Mouse (Mus musculus) CH12.LX (cell line): ENCODE measurements at regions not wholly inside any gene's neighbourhood (a gene's known extent, or its start where the extent isn't known, plus 50 kb on each side); places are given as distances from the start of the nearest gene placed in this dataset.

Source experiments
- DNase-seq: peaks from one replicate; pipeline ENCODE4 v3.0.0-alpha.2; 2013; ENCODE audit errors: extremely low read depth
- H3K27ac ChIP-seq: 2 replicates; pipeline ENCODE4 v1.5.1; 2012; ENCODE audit warnings: low read depth, mild to moderate bottlenecking, control low read depth, moderate library complexity; ENCODE audit not compliant: insufficient read depth
- H3K27me3 ChIP-seq: replicated peaks from 2 replicates; pipeline ENCODE3; 2012; ENCODE audit warnings: inconsistent platforms
- H3K36me3 ChIP-seq, 2 experiments: replicated peaks in 1 of 2; 2 replicates each; pipeline versions ENCODE3 to v1.6.1; 2012; ENCODE audit warnings: inconsistent platforms in 1 of 2, low read length in 1 of 2, mild to moderate bottlenecking in 1 of 2, mixed read lengths in 1 of 2, moderate library complexity in 1 of 2; ENCODE audit not compliant: control insufficient read depth in 1 of 2, insufficient read depth in 1 of 2
- H3K4me1 ChIP-seq, 2 experiments: 2 replicates each; pipeline ENCODE4 v1.6.1; 2012; ENCODE audit warnings: inconsistent platforms in 1 of 2, moderate library complexity in 1 of 2; ENCODE audit not compliant: insufficient read depth in 2 of 2, control insufficient read depth in 1 of 2
- H3K4me2 ChIP-seq: 2 replicates; pipeline ENCODE4 v1.6.1; 2012; ENCODE audit warnings: low read depth, mild to moderate bottlenecking, control low read depth; ENCODE audit not compliant: poor library complexity, insufficient read depth, severe bottlenecking
- H3K4me3 ChIP-seq, 3 experiments: fragments of 150-350 bp in 1 of 3; sonication (generic) in 1 of 3; replicated peaks in 1 of 3; 2 replicates each; pipeline versions ENCODE3 to v1.5.1; 2011 to 2012; ENCODE audit warnings: low read depth in 2 of 3, low read length in 2 of 3, mild to moderate bottlenecking in 2 of 3, moderate library complexity in 2 of 3, control low read depth in 1 of 3, improper control_type of control experiment in 1 of 3, inconsistent platforms in 1 of 3, mixed read lengths in 1 of 3; ENCODE audit not compliant: poor library complexity in 1 of 3
- H3K79me2 ChIP-seq: replicated peaks from 2 replicates; pipeline ENCODE4 v1.6.1; 2012; ENCODE audit warnings: mild to moderate bottlenecking, moderate library complexity; ENCODE audit not compliant: control insufficient read depth, poor library complexity, insufficient read depth, severe bottlenecking; ENCODE audit errors: extremely low read depth
- H3K9ac ChIP-seq: 2 replicates; pipeline ENCODE4 v1.6.1; 2012; ENCODE audit warnings: low read depth, mild to moderate bottlenecking, control low read depth, moderate library complexity; ENCODE audit not compliant: insufficient read depth
- H3K9me3 ChIP-seq: replicated peaks from 2 replicates; pipeline ENCODE3; 2012; ENCODE audit warnings: low read length, inconsistent platforms, mixed read lengths
- CTCF ChIP-seq, 2 experiments: IDR thresholded peaks in 1 of 2; conservative IDR thresholded peaks in 1 of 2; 2 replicates each; pipeline ENCODE4 v1.5.1; 2011 to 2012; ENCODE audit warnings: low read depth in 2 of 2, low read length in 2 of 2, improper control_type of control experiment in 1 of 2, inconsistent platforms in 1 of 2, mild to moderate bottlenecking in 1 of 2, moderate library complexity in 1 of 2
- E2F4 ChIP-seq: IDR thresholded peaks from 2 replicates; pipeline ENCODE4 v1.6.1; 2011; ENCODE audit warnings: low read depth, low read length, improper control_type of control experiment; ENCODE audit not compliant: insufficient replicate concordance
- ETS1 ChIP-seq: conservative IDR thresholded peaks from 2 replicates; pipeline ENCODE4 v1.6.1; 2012; ENCODE audit warnings: low read depth, mild to moderate bottlenecking, inconsistent platforms, low read length, improper control_type of control experiment, moderate library complexity
- GABPA ChIP-seq: IDR thresholded peaks from 2 replicates; pipeline ENCODE4 v1.6.1; 2012; ENCODE audit warnings: low read depth, low read length, improper control_type of control experiment, inconsistent platforms; ENCODE audit not compliant: insufficient replicate concordance
- IRF4 ChIP-seq: IDR thresholded peaks from 2 replicates; pipeline ENCODE4 v1.6.1; 2014; ENCODE audit warnings: low read depth, mild to moderate bottlenecking, inconsistent platforms, low read length, improper control_type of control experiment
- JUN ChIP-seq: IDR thresholded peaks from 2 replicates; pipeline ENCODE4 v1.6.1; 2011; ENCODE audit warnings: low read depth, mild to moderate bottlenecking, low read length, improper control_type of control experiment, moderate library complexity; ENCODE audit not compliant: insufficient read depth
- JUND ChIP-seq: conservative IDR thresholded peaks from 2 replicates; pipeline ENCODE4 v1.6.1; 2011; ENCODE audit warnings: low read depth, low read length, improper control_type of control experiment
- MAFK ChIP-seq: IDR thresholded peaks from 2 replicates; pipeline ENCODE4 v1.6.1; 2011; ENCODE audit warnings: low read length, improper control_type of control experiment; ENCODE audit not compliant: insufficient replicate concordance
- MAZ ChIP-seq: IDR thresholded peaks from 2 replicates; pipeline ENCODE4 v1.6.1; 2012; ENCODE audit warnings: low read depth, mild to moderate bottlenecking, inconsistent platforms, low read length, improper control_type of control experiment, moderate library complexity
- MXI1 ChIP-seq: IDR thresholded peaks from 2 replicates; pipeline ENCODE4 v1.6.1; 2011; ENCODE audit warnings: mild to moderate bottlenecking, low read depth, low read length, improper control_type of control experiment
- NELFE ChIP-seq: IDR thresholded peaks from 2 replicates; pipeline ENCODE4 v1.6.1; 2011; ENCODE audit warnings: low read depth, low read length, improper control_type of control experiment
- NRF1 ChIP-seq: IDR thresholded peaks from 2 replicates; pipeline ENCODE4 v1.6.1; 2014; ENCODE audit warnings: low read depth, mild to moderate bottlenecking, inconsistent platforms, low read length, improper control_type of control experiment, moderate library complexity
- PAX5 ChIP-seq: IDR thresholded peaks from 2 replicates; pipeline ENCODE4 v1.6.1; 2012; ENCODE audit warnings: low read length, inconsistent platforms, mixed read lengths
- POLR2A ChIP-seq: IDR thresholded peaks from 2 replicates; pipeline ENCODE4 v1.6.1; 2011; ENCODE audit warnings: low read depth, mild to moderate bottlenecking, improper control_type of control experiment, low read length
- RAD21 ChIP-seq: IDR thresholded peaks from 2 replicates; pipeline ENCODE4 v1.6.1; 2011; ENCODE audit warnings: low read depth, mild to moderate bottlenecking, low read length, improper control_type of control experiment, moderate library complexity
- SMC3 ChIP-seq: IDR thresholded peaks from 2 replicates; pipeline ENCODE4 v1.6.1; 2011; ENCODE audit warnings: low read depth, low read length, improper control_type of control experiment
- TBP ChIP-seq: conservative IDR thresholded peaks from 2 replicates; pipeline ENCODE4 v1.6.1; 2011; ENCODE audit warnings: low read depth, low read length, improper control_type of control experiment
- USF1 ChIP-seq: IDR thresholded peaks from 2 replicates; pipeline ENCODE4 v1.6.1; 2014; ENCODE audit warnings: low read depth, mild to moderate bottlenecking, inconsistent platforms, low read length, improper control_type of control experiment
- USF2 ChIP-seq: conservative IDR thresholded peaks from 2 replicates; pipeline ENCODE4 v1.6.1; 2011; ENCODE audit warnings: low read depth, low read length, improper control_type of control experiment
- ZC3H11A ChIP-seq: IDR thresholded peaks from 2 replicates; pipeline ENCODE4 v1.6.1; 2012; ENCODE audit warnings: low read depth, mild to moderate bottlenecking, inconsistent platforms, low read length, improper control_type of control experiment
- ZNF384 ChIP-seq: IDR thresholded peaks from 2 replicates; pipeline ENCODE4 v1.6.1; 2012; ENCODE audit warnings: low read depth, low read length, improper control_type of control experiment, inconsistent platforms
- dilution Hi-C: fragments of 300-500 bp; cut with MboI; formaldehyde crosslinking; loops from 2 replicates; pipeline ENCODE4 v1.14.3; 2020; ENCODE audit warnings: low sequenced_read_pairs; ENCODE audit not compliant: extremely low pct_unique_long_range_greater_than_20kb, extremely low pct_ligation_motif_present
- in situ Hi-C: fragments of 300-500 bp; cut with MboI; formaldehyde crosslinking; loops from 3 replicates; pipeline ENCODE4 v1.14.3; 2019; ENCODE audit warnings: low sequenced_read_pairs, low pct_ligation_motif_present, low pct_unique_long_range_greater_than_20kb, mixed read lengths

DNA sequence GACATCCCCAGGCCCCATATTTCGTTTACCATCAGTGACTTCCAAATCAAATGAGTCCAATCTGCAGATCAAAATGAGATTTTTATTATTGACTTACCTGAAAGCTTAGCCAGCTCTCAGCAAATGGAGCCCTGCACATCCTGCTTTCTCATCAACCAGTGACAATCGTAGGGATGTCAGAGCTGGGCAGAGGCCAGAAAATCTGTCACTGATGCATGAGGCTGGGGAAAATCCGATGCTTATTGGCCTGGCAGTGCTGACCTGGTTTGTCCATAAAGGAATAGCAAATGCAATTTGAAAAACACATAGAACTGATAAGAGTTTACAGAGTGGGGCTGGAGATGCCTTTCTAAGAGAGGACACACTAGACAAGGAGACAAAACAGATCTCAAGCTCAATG is 518.1 kb upstream of the Clint1 start:
- Histone ChIP-seq H3K79me2 (no peaks in the 10 kb centered on the region), H3K4me3 (no peak overlapping the region), H3K27me3 (no peaks in the 10 kb centered on the region), H3K36me3 (no peaks in the 10 kb centered on the region), H3K4me1 (no peaks in the 10 kb centered on the region), H3K4me2 (no peak overlapping the region), H3K9me3 (no peaks in the 10 kb centered on the region), H3K9ac (no peak overlapping the region), H3K27ac (no peak overlapping the region)
- dilution Hi-C loops (no loop called here), in situ Hi-C loops (no loop called here)
- DNase-seq: no peak
- TF ChIP-seq PAX5: no peak
- no peak for TF ChIP-seq NELFE
- TF ChIP-seq MAFK: no peak
- TF ChIP-seq GABPA: no peak
- no peak for TF ChIP-seq MAZ
- TF ChIP-seq MXI1: no peak
- no peak for TF ChIP-seq NRF1
- no peak for TF ChIP-seq SMC3
- no peak for TF ChIP-seq RAD21

DNA sequence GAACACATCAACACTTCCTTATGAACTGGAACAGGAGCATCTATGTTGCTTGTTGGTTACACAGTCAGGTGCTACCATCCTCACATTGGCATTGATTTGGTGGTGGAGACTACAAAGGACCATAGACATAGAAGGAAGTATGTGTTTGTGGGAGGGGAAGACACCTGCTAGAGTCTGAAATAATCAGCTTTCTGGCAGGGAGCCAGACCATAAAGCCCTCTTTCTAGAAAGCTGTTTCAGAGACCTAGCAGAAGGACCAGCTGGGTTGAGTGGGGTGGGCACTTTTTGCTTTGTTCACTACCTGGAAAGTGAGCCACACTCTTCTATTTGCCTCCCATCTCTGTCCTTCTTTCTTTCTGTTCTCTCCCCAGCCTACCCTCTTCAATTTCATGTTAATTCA is 502.5 kb upstream of the Clint1 start:
- 0 out of 4 replicates have a peak, but pooled peaks cover 0 to 4% of the 10 kb centered on the region in 2 experiments for H3K4me1 ChIP-seq
- H3K9ac ChIP-seq: no peak overlapping the region
- H3K9me3 ChIP-seq: no peaks in the 10 kb centered on the region
- H3K27me3 ChIP-seq: no peaks in the 10 kb centered on the region
- no peak for DNase-seq
- H3K4me2 ChIP-seq: no peak overlapping the region
- H3K4me3 ChIP-seq: no peak overlapping the region
- dilution Hi-C loops: no loop called here
- no peaks in the 10 kb centered on the region for H3K79me2 ChIP-seq
- no peaks in the 10 kb centered on the region for H3K36me3 ChIP-seq
- TF ChIP-seq CTCF (conservative IDR thresholded peaks at IDR 0.05 in 1 of 2, IDR thresholded peaks at IDR 0.05 in 1 of 2; ENCODE audit: low read depth in 2 of 2, low read length in 2 of 2): no peak
- no peak for TF ChIP-seq MAZ
- TF ChIP-seq IRF4: no peak
- no peak for TF ChIP-seq ZNF384
- no peak for TF ChIP-seq MXI1
- no peak for TF ChIP-seq USF2
- TF ChIP-seq ETS1: no peak
- TF ChIP-seq JUND: no peak
- no peak for TF ChIP-seq TBP
- no peak for TF ChIP-seq E2F4
- no peak for TF ChIP-seq NELFE
- no peak for TF ChIP-seq JUN
- TF ChIP-seq PAX5: no peak
- no peak for TF ChIP-seq ZC3H11A
- no peak for TF ChIP-seq SMC3
- no peak for TF ChIP-seq POLR2A
- TF ChIP-seq USF1: no peak
- TF ChIP-seq GABPA: no peak
- in situ Hi-C loops: no loop called here
- H3K27ac ChIP-seq: no peak overlapping the region
